8 mouse cellular contexts compared by ENCODE assay signal in genomic region chr17:3084551-3084930, GRCm38 (mm10). TPM values are rescaled to one million over a fixed set of nuclear protein-coding genes. Genes with fewer than 3 reads are reported as not detected.
DNase-seq lines count a peak whose midpoint lies in the region; ATAC-seq and TF ChIP-seq lines count a peak whose summit lies in the region.

No protein-coding gene starts in this region.

- no peaks in the 10 kb centered on the region for H3K4me1 ChIP-seq in intestine, embryonic 15.5 days (replicated peaks)
- no peaks in the 10 kb centered on the region for H3K4me1 ChIP-seq in limb, embryonic 11.5 days (ENCODE audit: control insufficient read depth, insufficient read depth, low read length)
- peaks cover 6% of the 10 kb centered on the region; the same call in 1 of the 2 replicates for H3K4me1 ChIP-seq in midbrain, embryonic 13.5 days (replicated peaks)
- peaks cover 2% of the 10 kb centered on the region; the same call in 1 of the 2 replicates for H3K4me1 ChIP-seq in spleen, adult 2 months (ENCODE audit: control insufficient read depth, insufficient read depth, insufficient read length)

- H3K36me3 ChIP-seq in intestine, embryonic 15.5 days, result no peaks in the 10 kb centered on the region
- H3K36me3 ChIP-seq in limb, embryonic 11.5 days (ENCODE audit: control insufficient read depth, insufficient read depth, low read length), result no peaks in the 10 kb centered on the region
- H3K36me3 ChIP-seq in midbrain, embryonic 13.5 days, result no peaks in the 10 kb centered on the region
- no peaks in the 10 kb centered on the region for H3K36me3 ChIP-seq in spleen, adult 2 months (ENCODE audit: control insufficient read depth, insufficient read depth, low read length)

- no peak for TF ChIP-seq POLR2A in spleen, adult 2 months (IDR thresholded peaks at IDR 0.05; ENCODE audit: low read depth, low read length)

- H3K4me2 ChIP-seq in intestine, embryonic 15.5 days (replicated peaks), result peak overlapping the region; percentile 71
- H3K4me2 ChIP-seq in limb, embryonic 11.5 days (ENCODE audit: low read depth, severe bottlenecking), result peak overlapping the region; percentile 48
- H3K4me2 ChIP-seq in midbrain, embryonic 13.5 days (replicated peaks), result peak overlapping the region; percentile 61

- peak; percentile 78 to 82 for DNase-seq in adrenal gland, adult 18-20 months (ENCODE audit: low spot score in 2 of 2)
- DNase-seq in gastrocnemius, postnatal 14 days, result peak; percentile 79
- DNase-seq in limb, embryonic 11.5 days (ENCODE audit: low spot score), result peak; percentile 87
- peak in 1 of 2 experiments; percentile 76 for DNase-seq in spleen, adult 2 months (ENCODE audit: low read depth in 1 of 2, low spot score in 2 of 2)

- TF ChIP-seq CTCF in spleen, adult 2 months (IDR thresholded peaks at IDR 0.05; ENCODE audit: extremely low read depth, insufficient read depth, insufficient read length, insufficient replicate concordance), result peak; percentile 67; the same call in 1 of the 2 replicates

- no peaks in the 10 kb centered on the region for H3K9me3 ChIP-seq in intestine, embryonic 15.5 days
- H3K9me3 ChIP-seq in limb, embryonic 11.5 days (ENCODE audit: control insufficient read depth, low read length), result no peaks in the 10 kb centered on the region; the same call in 1 of the 2 replicates
- H3K9me3 ChIP-seq in midbrain, embryonic 13.5 days, result peaks cover 3% of the 10 kb centered on the region

- intact Hi-C loops in gastrocnemius, postnatal 14 days (cut with DNase I; ENCODE audit: low total_unique reads), result no loop called here

- H3K27me3 ChIP-seq in intestine, embryonic 15.5 days (replicated peaks), result no peaks in the 10 kb centered on the region
- no peaks in the 10 kb centered on the region for H3K27me3 ChIP-seq in limb, embryonic 11.5 days (ENCODE audit: control insufficient read depth, insufficient read depth, low read length)
- no peaks in the 10 kb centered on the region for H3K27me3 ChIP-seq in midbrain, embryonic 13.5 days
- no peaks in the 10 kb centered on the region for H3K27me3 ChIP-seq in spleen, adult 2 months (ENCODE audit: control insufficient read depth, insufficient read depth, low read length)

- ATAC-seq in common myeloid progenitor, adult 5-6 weeks (replicated peaks; ENCODE audit: low read depth, poor library complexity, severe bottlenecking), result peak; percentile 2; the same call in 1 of the 2 replicates
- ATAC-seq in intestine, embryonic 15.5 days, result peak; percentile 36
- ATAC-seq in limb, embryonic 11.5 days (ENCODE audit: insufficient number of reproducible peaks, low FRiP score, low TSS enrichment, low read depth), result peak; percentile 27
- ATAC-seq in midbrain, embryonic 13.5 days, result peak; percentile 44
- ATAC-seq in erythroid progenitor cell, adult 5-6 weeks (replicated peaks; ENCODE audit: low FRiP score, poor library complexity, severe bottlenecking), result no peak

- under 1% methylated on average over 31 of the region's 31 CpGs for WGBS in intestine, embryonic 15.5 days
- under 1% methylated on average over 29 of the region's 31 CpGs for WGBS in limb, embryonic 11.5 days
- WGBS in midbrain, embryonic 13.5 days, result under 1% methylated on average over 31 of the region's 31 CpGs
- WGBS in spleen, adult 2 months, result under 1% methylated on average over 31 of the region's 31 CpGs

- peak overlapping the region; percentile 55 for H3K4me3 ChIP-seq in intestine, embryonic 15.5 days (replicated peaks)
- peak overlapping the region; percentile 38 for H3K4me3 ChIP-seq in limb, embryonic 11.5 days (ENCODE audit: low read depth, low read length)
- H3K4me3 ChIP-seq in midbrain, embryonic 13.5 days (replicated peaks), result peak overlapping the region; percentile 47
- peak overlapping the region; percentile 65 for H3K4me3 ChIP-seq in spleen, adult 2 months (ENCODE audit: extremely low read depth, insufficient read depth, insufficient read length)

- peak overlapping the region; percentile 94 for H3K27ac ChIP-seq in intestine, embryonic 15.5 days
- H3K27ac ChIP-seq in limb, embryonic 11.5 days (replicated peaks; ENCODE audit: low read depth, low read length), result no peak overlapping the region; the same call in none of the 2 replicates
- H3K27ac ChIP-seq in midbrain, embryonic 13.5 days, result peak overlapping the region; percentile 93
- peak overlapping the region; percentile 97 for H3K27ac ChIP-seq in spleen, adult 2 months (ENCODE audit: insufficient read depth, low read length)

- peak overlapping the region; percentile 58 for H3K9ac ChIP-seq in intestine, embryonic 15.5 days
- peak overlapping the region; percentile 55 for H3K9ac ChIP-seq in limb, embryonic 11.5 days (ENCODE audit: low read length)
- peak overlapping the region; percentile 56 for H3K9ac ChIP-seq in midbrain, embryonic 13.5 days (replicated peaks)

RNA-seq across cellular contexts. Expression of gene Scaf8, which starts 30.2 kb away (rescaled TPM):
- total RNA-seq in adrenal gland, adult 18-20 months (2021), result 10 to 100 TPM; 43.4 to 45.8 TPM
- total RNA-seq in common myeloid progenitor, adult 5-6 weeks (2017), result 34.0 and 52.3 TPM in 2 replicates
- 10 to 100 TPM; 22.5 to 25.8 TPM for total RNA-seq in gastrocnemius, postnatal 14 days (2021)
- polyA plus RNA-seq in intestine, embryonic 15.5 days (2015; fragmentation: Nextera tagmentation; extraction: Ambion mirVana), result 16.0 and 16.9 TPM in 2 replicates
- 28.7 and 32.7 TPM in 2 replicates for polyA plus RNA-seq in limb, embryonic 11.5 days (2014; fragmentation: Nextera tagmentation; extraction: Ambion mirVana)
- polyA plus RNA-seq in midbrain, embryonic 13.5 days (2015; fragmentation: Nextera tagmentation; extraction: Ambion mirVana), result 15.4 and 17.0 TPM in 2 replicates
- polyA plus RNA-seq in spleen, adult 2 months (2012; rRNA removed), result 18.6 and 24.2 TPM in 2 replicates
- 41.9 and 44.7 TPM in 2 replicates for total RNA-seq in erythroid progenitor cell, adult 5-6 weeks (2015; ENCODE audit: low replicate concordance)
- 40.9 and 62.9 TPM in 2 replicates for total RNA-seq in erythroid progenitor cell, adult 5-6 weeks (2017; ENCODE audit: low replicate concordance)
